Mouse (Mus musculus): ENCODE data around the gene Trim69. TPM values are rescaled to one million over a fixed set of nuclear protein-coding genes. Genes with fewer than 3 reads are reported as not detected.

Trim69 gene
- polyA plus RNA-seq, 1 experiment from 2014 or later, result not detected

DNA sequence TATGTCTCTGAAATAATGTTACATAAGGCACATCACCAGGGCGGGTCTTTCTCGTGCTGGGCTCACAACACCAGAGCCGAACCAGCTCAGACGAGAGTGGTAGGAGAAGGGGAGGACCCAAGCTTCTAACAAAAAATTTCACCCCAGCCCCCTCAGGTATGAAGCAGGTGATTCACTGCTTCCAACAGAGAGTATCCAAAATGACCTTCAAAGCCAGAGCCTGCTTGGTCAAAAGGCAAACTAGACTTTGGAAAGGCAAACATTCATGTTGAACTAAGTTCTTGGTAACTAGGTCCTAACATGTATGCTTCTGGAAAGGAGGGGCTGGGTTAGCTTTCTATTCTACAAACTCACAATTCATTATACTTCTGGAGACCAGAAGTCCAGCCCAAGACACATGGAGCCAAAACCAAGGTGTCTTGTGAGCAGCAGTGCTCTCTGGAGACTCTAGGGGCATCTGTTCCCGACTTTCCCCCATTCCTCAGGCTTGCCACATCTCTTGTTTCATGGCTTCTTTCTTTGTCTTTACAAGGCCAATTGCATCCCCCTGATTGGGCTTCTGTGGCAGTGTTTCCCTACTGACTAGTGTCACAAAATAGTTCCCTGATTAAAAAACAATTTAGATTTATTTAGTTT, 19.1 kb upstream of the Trim69 start:
- Histone ChIP-seq H3K4me3 (no peak overlapping the region), H3K4me2 (no peak overlapping the region), H3K4me1 (replicated peaks) (no peaks in the 10 kb centered on the region), H3K9ac (no peak overlapping the region), H3K9me3 (replicated peaks) (no peaks in the 10 kb centered on the region; the same call in 1 of the 2 replicates), H3K27me3 (replicated peaks) (no peaks in the 10 kb centered on the region), H3K36me3 (no peaks in the 10 kb centered on the region), H3K27ac (ENCODE audit: poor library complexity, severe bottlenecking) (no peak overlapping the region)
- no peak for ATAC-seq (ENCODE audit: insufficient number of reproducible peaks, low FRiP score)
- WGBS, result 68% methylated on average over 5 of the region's 5 CpGs

DNA sequence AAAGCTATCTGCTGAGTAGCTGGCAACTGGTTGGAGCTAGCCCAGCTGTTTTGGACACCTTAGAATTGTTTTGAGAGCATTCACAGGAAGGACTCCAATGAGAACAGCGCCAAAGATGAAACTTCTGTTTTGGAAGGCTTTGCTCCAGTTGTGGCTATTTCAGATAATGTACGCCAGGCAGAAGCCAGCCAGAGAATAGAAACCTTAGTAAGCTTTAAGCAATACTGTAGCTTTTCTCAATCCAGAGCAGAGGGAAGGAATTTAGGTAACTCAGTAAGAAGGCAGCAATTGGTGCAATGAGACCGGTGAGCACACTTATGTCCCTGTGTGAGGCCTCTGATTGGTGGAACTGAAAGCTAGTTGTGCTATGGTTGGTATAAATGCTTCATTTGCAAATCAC, 17.4 kb upstream of the Trim69 start:
- no peaks in the 10 kb centered on the region; the same call in 1 of the 2 replicates for H3K4me1 ChIP-seq (replicated peaks)
- WGBS, result 84% methylated on average over 3 of the region's 3 CpGs
- H3K36me3 ChIP-seq, result no peaks in the 10 kb centered on the region
- no peak overlapping the region for H3K9ac ChIP-seq
- H3K27me3 ChIP-seq (replicated peaks), result no peaks in the 10 kb centered on the region
- ATAC-seq (ENCODE audit: insufficient number of reproducible peaks, low FRiP score), result no peak
- no peaks in the 10 kb centered on the region for H3K9me3 ChIP-seq (replicated peaks)
- no peak overlapping the region for H3K4me2 ChIP-seq
- no peak overlapping the region for H3K27ac ChIP-seq (ENCODE audit: poor library complexity, severe bottlenecking)
- H3K4me3 ChIP-seq, result no peak overlapping the region

DNA sequence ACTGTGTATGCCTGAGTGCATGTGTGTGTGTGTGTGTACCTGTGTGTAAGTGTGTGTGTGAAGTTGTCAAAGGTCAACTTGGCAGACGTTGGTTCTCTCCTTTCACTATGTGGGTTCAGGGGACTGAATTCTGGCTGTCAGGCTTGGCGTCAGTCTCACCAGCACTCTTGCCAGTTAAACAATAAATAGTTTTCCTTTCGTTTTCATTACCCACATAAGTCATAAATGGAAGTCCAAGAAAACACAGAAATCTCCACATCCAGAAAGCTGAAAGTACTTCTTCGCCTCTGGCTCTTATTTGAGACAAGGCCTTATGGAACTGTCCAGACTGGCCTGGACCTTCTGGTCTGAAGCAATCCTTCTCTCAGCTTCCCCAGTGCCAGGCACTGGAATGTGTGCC, 14.7 kb upstream of the Trim69 start:
- no peaks in the 10 kb centered on the region for H3K9me3 ChIP-seq (replicated peaks)
- no peak overlapping the region for H3K4me2 ChIP-seq
- WGBS, result 73% methylated on average over 4 of the region's 4 CpGs
- ATAC-seq (ENCODE audit: insufficient number of reproducible peaks, low FRiP score), result no peak
- no peak overlapping the region for H3K4me3 ChIP-seq
- H3K27ac ChIP-seq (ENCODE audit: poor library complexity, severe bottlenecking), result no peak overlapping the region
- no peak overlapping the region for H3K9ac ChIP-seq
- H3K4me1 ChIP-seq (replicated peaks), result peaks cover 17% of the 10 kb centered on the region
- no peaks in the 10 kb centered on the region for H3K27me3 ChIP-seq (replicated peaks)
- H3K36me3 ChIP-seq, result no peaks in the 10 kb centered on the region

DNA sequence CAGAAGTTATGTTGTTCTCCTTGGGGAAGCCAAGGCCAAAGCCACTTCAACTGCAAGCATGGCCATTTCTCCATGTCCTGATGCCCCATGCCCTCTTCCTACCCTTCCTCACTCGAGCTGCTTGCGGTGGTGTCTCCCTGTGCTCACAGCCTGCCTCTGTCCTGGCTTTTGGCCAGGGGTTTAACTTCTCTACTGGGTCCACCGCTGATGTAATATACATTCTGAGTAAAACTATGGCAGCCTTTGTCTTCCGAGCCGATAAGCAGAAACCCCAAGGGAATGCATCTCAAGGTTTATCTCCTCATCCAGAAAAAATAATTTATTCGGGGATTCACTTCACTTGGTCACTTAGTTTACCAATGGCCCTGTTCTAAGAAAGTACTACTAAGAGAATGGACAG, 13.8 kb upstream of the Trim69 start:
- H3K4me1 ChIP-seq (replicated peaks), result peaks cover 17% of the 10 kb centered on the region
- peak overlapping the region; percentile 51; the same call in 1 of the 2 replicates for H3K27ac ChIP-seq (ENCODE audit: poor library complexity, severe bottlenecking)
- ATAC-seq (ENCODE audit: insufficient number of reproducible peaks, low FRiP score), result no peak
- no peaks in the 10 kb centered on the region for H3K27me3 ChIP-seq (replicated peaks)
- H3K36me3 ChIP-seq, result peaks cover 5% of the 10 kb centered on the region
- no peak overlapping the region for H3K9ac ChIP-seq
- 0 out of 2 replicates have a peak overlapping the region, but pooled peaks have one; percentile 15 for H3K4me2 ChIP-seq
- 57% methylated on average over 6 of the region's 6 CpGs for WGBS
- no peaks in the 10 kb centered on the region for H3K9me3 ChIP-seq (replicated peaks)
- H3K4me3 ChIP-seq, result no peak overlapping the region

- peak; percentile 96 for ATAC-seq (ENCODE audit: insufficient number of reproducible peaks, low FRiP score)
- Histone ChIP-seq H3K36me3 (peaks cover 13% of the 10 kb centered on the region), H3K4me1 (replicated peaks) (peaks cover 17% of the 10 kb centered on the region), H3K4me3 (peak within 1 kb of the TSS; percentile 83), H3K27ac (ENCODE audit: poor library complexity, severe bottlenecking) (peak within 1 kb of the TSS; percentile 76), H3K9me3 (replicated peaks) (no peaks in the 10 kb centered on the region), H3K27me3 (replicated peaks) (no peaks in the 10 kb centered on the region), H3K4me2 (peak within 1 kb of the TSS; percentile 84), H3K9ac (peak within 1 kb of the TSS; percentile 85)
- WGBS, result under 1% methylated on average over 40 of the region's 40 CpGs
Measured at GRCm38 (mm10) chr2:122147508-122148241, 12.8 kb upstream of the Trim69 start, which contains the start of gene B2m. Gene B2m, plus strand, starts transcription at chr2:122147686.

DNA sequence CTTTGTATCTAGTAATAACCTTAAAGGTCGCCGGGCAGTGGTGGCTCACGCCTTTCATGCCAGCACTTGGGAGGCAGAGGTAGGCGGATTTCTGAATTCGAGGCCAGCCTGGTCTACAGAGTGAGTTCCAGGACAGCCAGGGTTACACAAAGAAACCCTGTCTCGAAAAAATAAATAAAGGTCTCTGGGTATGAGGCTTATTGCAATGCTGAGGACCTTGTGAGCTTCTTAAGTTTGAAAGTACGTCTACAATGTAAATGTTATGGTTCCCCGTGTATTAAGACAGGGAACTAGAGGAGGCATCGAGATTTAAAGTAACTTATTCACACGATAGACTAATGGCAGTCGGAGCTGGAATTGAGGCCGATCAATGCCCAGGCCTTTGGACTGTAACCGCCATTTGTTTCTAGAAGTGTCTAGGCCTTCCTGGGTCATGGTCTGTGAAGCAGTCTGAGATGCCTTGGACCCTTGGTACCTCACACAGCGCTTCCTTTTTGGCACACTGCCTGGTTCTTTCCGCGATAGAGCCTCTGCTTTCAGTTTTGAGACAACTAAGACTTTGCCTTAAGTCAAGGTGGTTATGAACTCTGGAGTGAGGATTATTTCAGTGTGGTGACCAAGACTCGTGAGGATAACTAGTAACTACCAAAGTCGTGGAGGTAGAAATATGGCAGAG, 12.1 kb upstream of the Trim69 start:
- Histone ChIP-seq H3K4me1 (replicated peaks) (peaks cover 17% of the 10 kb centered on the region), H3K27me3 (replicated peaks) (no peaks in the 10 kb centered on the region), H3K4me2 (peak overlapping the region; percentile 84), H3K36me3 (peaks cover 18% of the 10 kb centered on the region), H3K27ac (ENCODE audit: poor library complexity, severe bottlenecking) (peak overlapping the region; percentile 76; the same call in 1 of the 2 replicates), H3K9ac (peak overlapping the region; percentile 85), H3K9me3 (replicated peaks) (no peaks in the 10 kb centered on the region), H3K4me3 (peak overlapping the region; percentile 83)
- ATAC-seq (ENCODE audit: insufficient number of reproducible peaks, low FRiP score), result no peak
- 30% methylated on average over 18 of the region's 18 CpGs for WGBS

DNA sequence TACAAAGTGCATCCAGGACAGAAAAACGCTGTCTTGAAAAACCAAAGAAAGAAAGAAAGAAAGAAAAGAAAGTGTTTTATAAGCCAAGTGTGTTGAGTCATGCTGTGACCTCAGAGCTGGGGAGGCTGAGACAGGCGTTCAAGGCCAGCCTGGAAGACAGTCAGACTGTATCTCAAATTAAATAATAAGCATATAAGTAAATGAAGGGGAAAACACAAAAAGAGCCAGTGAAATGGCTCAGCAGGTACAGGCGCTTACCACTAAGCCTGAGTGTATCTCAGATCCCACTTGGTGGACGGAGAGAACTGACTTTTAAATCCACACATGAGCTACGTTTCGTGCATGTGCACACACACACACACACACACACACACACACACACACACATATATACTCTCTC, 11.2 kb upstream of the Trim69 start:
- Histone ChIP-seq H3K27ac (ENCODE audit: poor library complexity, severe bottlenecking) (no peak overlapping the region), H3K27me3 (replicated peaks) (no peaks in the 10 kb centered on the region), H3K9ac (no peak overlapping the region), H3K4me3 (no peak overlapping the region), H3K4me1 (replicated peaks) (peaks cover 17% of the 10 kb centered on the region), H3K9me3 (replicated peaks) (no peaks in the 10 kb centered on the region), H3K4me2 (peak overlapping the region; percentile 84), H3K36me3 (peaks cover 23% of the 10 kb centered on the region)
- ATAC-seq (ENCODE audit: insufficient number of reproducible peaks, low FRiP score), result no peak
- 88% methylated on average over 6 of the region's 6 CpGs for WGBS

DNA sequence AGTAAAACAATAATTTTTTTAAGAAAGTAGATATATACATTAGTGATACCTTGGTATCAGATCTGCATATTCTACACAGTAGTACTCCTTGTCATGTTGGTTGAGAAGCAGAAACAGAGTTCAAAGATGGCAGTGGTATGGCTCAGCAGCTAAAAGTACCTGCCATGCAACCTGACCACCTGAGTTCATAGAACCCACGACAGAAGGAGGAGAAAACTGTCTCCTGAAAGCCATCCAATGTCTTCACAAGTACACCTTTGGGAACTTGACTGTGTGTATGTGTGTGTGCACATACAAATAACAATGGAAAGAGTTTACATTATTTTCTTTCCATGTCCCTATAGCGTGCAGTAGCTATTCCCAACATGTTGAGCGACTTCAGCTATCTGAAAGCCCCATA, 10.8 kb upstream of the Trim69 start:
- H3K4me1 ChIP-seq (replicated peaks), result peaks cover 17% of the 10 kb centered on the region
- no peak overlapping the region for H3K4me3 ChIP-seq
- no peaks in the 10 kb centered on the region for H3K27me3 ChIP-seq (replicated peaks)
- H3K9me3 ChIP-seq (replicated peaks), result no peaks in the 10 kb centered on the region
- ATAC-seq (ENCODE audit: insufficient number of reproducible peaks, low FRiP score), result no peak
- H3K36me3 ChIP-seq, result peaks cover 27% of the 10 kb centered on the region
- no peak overlapping the region for H3K27ac ChIP-seq (ENCODE audit: poor library complexity, severe bottlenecking)
- peak overlapping the region; percentile 1; the same call in 1 of the 2 replicates for H3K4me2 ChIP-seq
- WGBS, result 81% methylated on average over 3 of the region's 3 CpGs
- H3K9ac ChIP-seq, result no peak overlapping the region

DNA sequence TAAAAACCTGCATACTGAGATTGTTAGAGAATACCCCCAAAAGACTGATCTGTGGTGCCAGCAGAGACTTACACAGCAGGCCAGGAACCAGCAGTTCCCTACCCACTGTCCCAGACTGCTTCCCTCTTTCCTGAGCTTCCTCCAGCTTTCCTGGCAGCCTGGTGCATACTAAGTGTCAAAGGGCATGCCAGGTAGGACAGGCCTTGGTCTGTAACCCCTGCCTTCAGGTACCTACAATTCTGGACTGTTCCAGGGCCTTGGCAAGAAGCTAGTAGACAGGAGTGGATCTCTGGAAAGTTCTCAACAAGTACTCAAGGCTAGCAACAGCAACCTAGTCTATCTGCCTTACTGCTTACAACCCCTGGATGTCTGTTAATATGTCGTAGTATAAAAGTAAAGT, 9.3 kb upstream of the Trim69 start:
- no peak overlapping the region for H3K4me3 ChIP-seq
- 83% methylated on average over 1 of the region's 1 CpGs for WGBS
- no peaks in the 10 kb centered on the region for H3K9me3 ChIP-seq (replicated peaks)
- H3K36me3 ChIP-seq, result peaks cover 33% of the 10 kb centered on the region
- H3K27ac ChIP-seq (ENCODE audit: poor library complexity, severe bottlenecking), result no peak overlapping the region
- no peak overlapping the region for H3K9ac ChIP-seq
- peaks cover 17% of the 10 kb centered on the region for H3K4me1 ChIP-seq (replicated peaks)
- no peak for ATAC-seq (ENCODE audit: insufficient number of reproducible peaks, low FRiP score)
- no peak overlapping the region for H3K4me2 ChIP-seq
- no peaks in the 10 kb centered on the region for H3K27me3 ChIP-seq (replicated peaks)

GRCm38 (mm10) chr2:122152850-122153249, 7.7 kb upstream of the Trim69 start:
- H3K36me3 ChIP-seq, result peaks cover 33% of the 10 kb centered on the region
- no peak overlapping the region for H3K4me3 ChIP-seq
- WGBS, result 80% methylated on average over 3 of the region's 3 CpGs
- H3K4me1 ChIP-seq (replicated peaks), result peaks cover 17% of the 10 kb centered on the region
- H3K27me3 ChIP-seq (replicated peaks), result no peaks in the 10 kb centered on the region
- no peak overlapping the region for H3K9ac ChIP-seq
- H3K4me2 ChIP-seq, result no peak overlapping the region
- no peak overlapping the region for H3K27ac ChIP-seq (ENCODE audit: poor library complexity, severe bottlenecking)
- no peak for ATAC-seq (ENCODE audit: insufficient number of reproducible peaks, low FRiP score)
- no peaks in the 10 kb centered on the region for H3K9me3 ChIP-seq (replicated peaks)

GRCm38 (mm10) chr2:122153681-122154365, 6.7 kb upstream of the Trim69 start:
- Histone ChIP-seq H3K4me3 (no peak overlapping the region), H3K4me1 (replicated peaks) (peaks cover 21% of the 10 kb centered on the region), H3K36me3 (peaks cover 33% of the 10 kb centered on the region), H3K9ac (no peak overlapping the region), H3K9me3 (replicated peaks) (no peaks in the 10 kb centered on the region), H3K4me2 (no peak overlapping the region), H3K27ac (ENCODE audit: poor library complexity, severe bottlenecking) (no peak overlapping the region), H3K27me3 (replicated peaks) (no peaks in the 10 kb centered on the region)
- no peak for ATAC-seq (ENCODE audit: insufficient number of reproducible peaks, low FRiP score)
- WGBS, result 73% methylated on average over 7 of the region's 7 CpGs

Data from heart, embryonic 12.5 days (tissue).